Mouse (Mus musculus) testis, adult 2 months (tissue): Measurements from ENCODE around the gene Ly9. TPM values are rescaled to one million over a fixed set of nuclear protein-coding genes. Genes with fewer than 3 reads are reported as not detected.

Source experiments
- H3K27ac ChIP-seq: fragments of 200-500 bp; 2 replicates; pipeline ENCODE4 v1.5.1; 2012; ENCODE audit warnings: low read depth, low read length; ENCODE audit not compliant: control insufficient read depth, insufficient read depth
- H3K27me3 ChIP-seq: fragments of 200-500 bp; 2 replicates; pipeline ENCODE4 v1.6.1; 2012; ENCODE audit warnings: mild to moderate bottlenecking, low read length, moderate library complexity; ENCODE audit not compliant: control insufficient read depth, insufficient read depth
- H3K36me3 ChIP-seq: fragments of 200-500 bp; 2 replicates; pipeline ENCODE4 v1.6.1; 2012; ENCODE audit warnings: mild to moderate bottlenecking, low read length; ENCODE audit not compliant: control insufficient read depth, insufficient read depth
- H3K4me1 ChIP-seq: fragments of 200-500 bp; 2 replicates; pipeline ENCODE4 v1.6.1; 2012; ENCODE audit warnings: low read length; ENCODE audit not compliant: control insufficient read depth, insufficient read depth
- H3K4me3 ChIP-seq: fragments of 200-500 bp; 2 replicates; pipeline ENCODE4 v1.5.1; 2012; ENCODE audit warnings: low read depth, mild to moderate bottlenecking, low read length, moderate library complexity, mixed read lengths; ENCODE audit not compliant: control insufficient read depth
- CTCF ChIP-seq: fragments of 200-500 bp; IDR thresholded peaks from 2 replicates; pipeline ENCODE4 v1.5.1; 2012; ENCODE audit warnings: low read depth, mild to moderate bottlenecking, inconsistent platforms, low read length, moderate library complexity; ENCODE audit not compliant: control insufficient read depth, insufficient read depth, insufficient replicate concordance
- POLR2A ChIP-seq: fragments of 200-500 bp; IDR thresholded peaks from 2 replicates; pipeline ENCODE4 v1.6.1; 2012; ENCODE audit warnings: low read depth, mild to moderate bottlenecking, inconsistent platforms, low read length, moderate library complexity; ENCODE audit not compliant: control insufficient read depth
- polyA plus RNA-seq: library from polyadenylated mRNA; depleted of rRNA; stranded (reverse); fragments of >200 nt; gene quantifications from 2 replicates; pipeline ENCODE4 v1.2.3, GENCODE M21; 2012; rRNA removed

Gene Ly9
- polyA plus RNA-seq, 1 experiment, result 0.81 TPM

- H3K4me3 ChIP-seq, result no peak overlapping the region
- no peaks in the 10 kb centered on the region for H3K27me3 ChIP-seq
- TF ChIP-seq CTCF (no peak), POLR2A (no peak)
- no peaks in the 10 kb centered on the region for H3K4me1 ChIP-seq
- 0 out of 2 replicates have a peak overlapping the region, but pooled peaks have one; percentile 12 for H3K27ac ChIP-seq
- no peaks in the 10 kb centered on the region for H3K36me3 ChIP-seq
These were observed 55.0 kb downstream of the Ly9 start for GRCm38 (mm10) chr1:171552230-171552629.

- Histone ChIP-seq H3K27ac (no peak overlapping the region), H3K36me3 (no peaks in the 10 kb centered on the region), H3K4me1 (no peaks in the 10 kb centered on the region), H3K4me3 (no peak overlapping the region), H3K27me3 (no peaks in the 10 kb centered on the region)
- TF ChIP-seq CTCF (no peak), POLR2A (no peak)
These were observed 55.9 kb downstream of the Ly9 start for GRCm38 (mm10) chr1:171551326-171551725.

DNA sequence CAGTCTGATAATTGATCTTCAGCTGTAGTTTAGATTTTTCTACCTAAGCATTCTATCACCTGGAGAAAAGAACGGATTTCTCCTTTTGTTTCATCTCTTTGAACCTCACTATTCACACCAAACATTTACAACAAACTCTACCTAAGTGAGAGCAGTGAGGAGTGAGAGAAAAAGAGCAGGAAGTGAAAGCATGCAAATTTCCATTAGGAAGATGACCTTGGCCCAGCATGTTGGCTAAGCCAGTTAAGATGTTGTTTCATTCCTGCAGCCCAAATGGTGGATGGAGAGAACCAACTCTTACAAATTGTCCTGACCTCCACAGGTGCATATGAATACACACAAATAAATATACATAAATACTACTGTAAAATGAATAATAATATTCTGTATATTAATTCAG, 66.5 kb downstream of the Ly9 start:
- H3K27ac ChIP-seq, result no peak overlapping the region
- TF ChIP-seq CTCF, result no peak
- TF ChIP-seq POLR2A, result no peak
- H3K4me3 ChIP-seq, result no peak overlapping the region
- H3K36me3 ChIP-seq, result no peaks in the 10 kb centered on the region
- no peaks in the 10 kb centered on the region for H3K4me1 ChIP-seq
- no peaks in the 10 kb centered on the region for H3K27me3 ChIP-seq

Other genes starting within 250 kb of the Ly9 start
- gene Klhdc9, start 246.6 kb downstream of the Ly9 start, polyA plus RNA-seq, result 10.6 and 10.9 TPM in 2 replicates
- gene Nectin4, start 237.3 kb downstream of the Ly9 start, polyA plus RNA-seq, result 6.5 and 8.5 TPM in 2 replicates
- gene Arhgap30, start 218.5 kb downstream of the Ly9 start, polyA plus RNA-seq, result 8.0 and 11.5 TPM in 2 replicates
- 24.4 and 28.8 TPM in 2 replicates for gene Usf1, start 196.1 kb downstream of the Ly9 start, polyA plus RNA-seq
- gene Tstd1, start 188.5 kb downstream of the Ly9 start, polyA plus RNA-seq, result 0.82 and 1.4 TPM in 2 replicates
- gene F11r, start 169.9 kb downstream of the Ly9 start, polyA plus RNA-seq, result 20.2 and 28.6 TPM in 2 replicates
- 2.2 TPM in 2 replicates for gene Alyref2, start 103.9 kb downstream of the Ly9 start, polyA plus RNA-seq
- 0.47 and 0.59 TPM in 2 replicates for gene Itln1, start 72.1 kb downstream of the Ly9 start, polyA plus RNA-seq
- gene Cd244a, start 48.2 kb downstream of the Ly9 start, polyA plus RNA-seq, result 0.12 and 0.16 TPM in 2 replicates
- 16.0 and 19.5 TPM in 2 replicates for gene Slamf7, start 45.6 kb upstream of the Ly9 start, polyA plus RNA-seq
- gene Cd48, start 74.6 kb upstream of the Ly9 start, polyA plus RNA-seq, result 1.2 and 1.9 TPM in 2 replicates
- gene Slamf1, start 159.7 kb upstream of the Ly9 start, polyA plus RNA-seq, result 0.46 and 0.62 TPM in 2 replicates
- gene Cd84, start 232.3 kb upstream of the Ly9 start, polyA plus RNA-seq, result 0.25 and 0.56 TPM in 2 replicates